Mouse (Mus musculus) embryonic facial prominence, embryonic 14.5 days (tissue): ENCODE measurements around the gene Brsk2. TPM values are rescaled to one million over a fixed set of nuclear protein-coding genes. Genes with fewer than 3 reads are reported as not detected.

Experiments
- ATAC-seq: fragments of 200-750 bp; cut with Nextera tagmentation; 2 replicates; pipeline ENCODE4 v1.8.0; 2017; ENCODE audit warnings: low read depth, moderate number of reproducible peaks, moderate TSS enrichment
- DNase-seq: peaks from one replicate; pipeline ENCODE4 v3.0.0-alpha.2; 2015; ENCODE audit warnings: low spot score
- H3K27ac ChIP-seq: fragments of 300-500 bp; sonication (generic); replicated peaks from 2 replicates; pipeline ENCODE4 v1.5.1; 2014; ENCODE audit warnings: low read depth, mild to moderate bottlenecking, low read length, moderate library complexity
- H3K27me3 ChIP-seq: fragments of 300-500 bp; sonication (generic); replicated peaks from 2 replicates; pipeline ENCODE4 v1.6.1; 2014; ENCODE audit warnings: low read length; ENCODE audit not compliant: control insufficient read depth, insufficient read depth
- H3K36me3 ChIP-seq: fragments of 300-500 bp; sonication (generic); 2 replicates; pipeline ENCODE4 v1.6.1; 2014; ENCODE audit warnings: low read length, mixed read lengths; ENCODE audit not compliant: control insufficient read depth, insufficient read depth
- H3K4me1 ChIP-seq: fragments of 300-500 bp; sonication (generic); 2 replicates; pipeline ENCODE4 v1.6.1; 2014; ENCODE audit warnings: antibody characterized with exemption, low read length; ENCODE audit not compliant: control insufficient read depth, insufficient read depth
- H3K4me2 ChIP-seq: fragments of 300-500 bp; sonication (generic); 2 replicates; pipeline ENCODE4 v1.6.1; 2014; ENCODE audit warnings: low read depth, mild to moderate bottlenecking, low read length, moderate library complexity, mixed read lengths
- H3K4me3 ChIP-seq: fragments of 300-500 bp; sonication (generic); 2 replicates; pipeline ENCODE4 v1.5.1; 2014; ENCODE audit warnings: low read depth, mild to moderate bottlenecking, low read length
- H3K9ac ChIP-seq: fragments of 300-500 bp; sonication (generic); 2 replicates; pipeline ENCODE4 v1.6.1; 2014; ENCODE audit warnings: low read depth, mild to moderate bottlenecking, low read length, moderate library complexity, mixed read lengths
- H3K9me3 ChIP-seq: fragments of 300-500 bp; sonication (generic); 2 replicates; pipeline ENCODE4 v1.6.1; 2016; ENCODE audit warnings: low read length; ENCODE audit not compliant: control insufficient read depth
- WGBS: fragments of 180-500 bp; shearing (Covaris S2); extraction: QIAGEN DNeasy Blood & Tissue Kit; methylation state at CpG from one replicate; pipeline ENCODE4 v1.1.7; 2014; 5-methylcytosine and 5-hydroxymethylcytosine counted together
- polyA plus RNA-seq: library from polyadenylated mRNA; unstranded; fragments of >200 nt; fragmentation: Nextera tagmentation; extraction: Ambion mirVana; gene quantifications from 2 replicates; pipeline ENCODE4 v1.2.1, GENCODE M21; 2014

The Brsk2 gene
- polyA plus RNA-seq, 1 experiment from 2014 or later = 1.3 TPM

DNA sequence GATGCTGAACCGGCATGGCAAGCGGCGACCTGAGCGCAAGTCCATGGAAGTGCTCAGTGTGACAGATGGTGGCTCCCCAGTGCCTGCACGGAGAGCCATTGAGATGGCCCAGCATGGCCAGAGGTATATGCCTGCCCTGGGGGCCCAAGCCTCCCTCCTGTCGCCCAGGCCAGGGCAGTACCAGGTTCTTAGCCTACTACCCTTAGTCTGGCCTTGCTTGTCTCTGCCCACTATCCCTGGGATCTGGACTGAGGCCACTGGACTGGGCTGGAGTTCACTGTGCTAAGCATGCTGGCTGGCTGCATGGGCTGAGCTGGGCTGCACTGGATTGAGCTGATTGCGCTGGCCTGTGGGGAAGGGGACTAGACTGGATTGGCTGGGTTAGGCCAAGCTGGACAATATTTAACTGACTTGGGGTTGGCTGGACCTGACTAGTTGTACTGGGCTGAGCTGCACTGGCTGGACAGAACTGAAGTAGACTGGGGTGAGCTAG, 38.8 kb downstream of the Brsk2 start:
- H3K9me3 ChIP-seq = no peaks in the 10 kb centered on the region
- ATAC-seq = no peak
- WGBS = 89% methylated on average over 7 of the region's 7 CpGs

DNA sequence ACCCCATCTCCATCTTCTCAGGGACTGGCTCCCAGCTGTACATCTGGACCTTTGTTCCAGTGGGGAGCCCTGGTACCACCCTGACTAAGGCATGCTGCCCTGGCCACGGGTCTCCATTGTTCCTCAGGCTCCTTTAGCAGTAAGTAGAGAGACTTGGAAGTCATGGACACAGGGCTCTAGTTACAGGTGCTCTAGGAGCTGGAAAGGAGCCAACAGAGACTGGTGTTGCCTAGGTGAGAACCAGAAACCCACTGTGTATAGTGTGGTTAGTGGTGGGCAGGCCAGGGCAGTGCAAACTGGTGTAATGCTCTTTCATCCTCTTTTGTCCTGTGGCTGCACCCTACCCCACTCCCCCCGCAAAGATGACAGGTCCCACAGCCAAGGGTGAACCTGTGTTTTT, 41.6 kb downstream of the Brsk2 start:
- H3K36me3 ChIP-seq = no peaks in the 10 kb centered on the region
- peak; percentile 64 for DNase-seq
- no peaks in the 10 kb centered on the region for H3K9me3 ChIP-seq
- no peak overlapping the region for H3K4me2 ChIP-seq
- peak; percentile 76; the same call in 1 of the 2 replicates for ATAC-seq
- no peak overlapping the region for H3K4me3 ChIP-seq
- no peaks in the 10 kb centered on the region for H3K4me1 ChIP-seq
- H3K9ac ChIP-seq = no peak overlapping the region
- no peak overlapping the region for H3K27ac ChIP-seq
- WGBS = 67% methylated on average over 2 of the region's 2 CpGs
- H3K27me3 ChIP-seq = no peaks in the 10 kb centered on the region

More for the DNA sequence above, 38.8 kb downstream of the Brsk2 start:
- H3K4me1 ChIP-seq = no peaks in the 10 kb centered on the region
- no peak overlapping the region for H3K4me2 ChIP-seq
- no peak overlapping the region for H3K9ac ChIP-seq
- H3K27me3 ChIP-seq = no peaks in the 10 kb centered on the region
- no peak overlapping the region for H3K27ac ChIP-seq
- no peak overlapping the region for H3K4me3 ChIP-seq
- no peak for DNase-seq
- no peaks in the 10 kb centered on the region for H3K36me3 ChIP-seq

DNA sequence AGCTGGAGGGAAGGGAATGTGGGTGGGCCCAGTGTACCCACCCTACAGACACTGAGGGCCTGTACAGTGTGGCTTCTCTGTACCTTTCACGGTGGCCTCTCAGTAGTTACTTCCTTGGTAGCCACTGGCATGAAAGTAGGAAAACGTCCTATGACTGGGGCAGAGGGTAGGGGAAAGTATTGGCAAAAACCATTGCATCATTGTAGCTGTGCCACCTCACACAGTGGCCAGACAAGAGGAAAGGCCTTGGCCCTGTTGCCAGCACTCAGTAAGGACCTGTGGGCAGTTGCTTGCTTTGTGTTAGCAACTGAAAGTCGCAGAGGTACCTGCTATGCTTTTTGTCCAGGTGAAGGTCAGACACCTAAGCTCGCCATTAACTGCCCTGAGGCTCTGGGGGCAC, 44.6 kb downstream of the Brsk2 start:
- Histone ChIP-seq H3K4me2 (no peak overlapping the region), H3K27ac (no peak overlapping the region), H3K9me3 (no peaks in the 10 kb centered on the region), H3K9ac (no peak overlapping the region), H3K4me3 (no peak overlapping the region), H3K36me3 (no peaks in the 10 kb centered on the region), H3K27me3 (no peaks in the 10 kb centered on the region), H3K4me1 (no peaks in the 10 kb centered on the region)
- ATAC-seq (no peak), DNase-seq (no peak)
- WGBS = 87% methylated on average over 4 of the region's 4 CpGs

DNA sequence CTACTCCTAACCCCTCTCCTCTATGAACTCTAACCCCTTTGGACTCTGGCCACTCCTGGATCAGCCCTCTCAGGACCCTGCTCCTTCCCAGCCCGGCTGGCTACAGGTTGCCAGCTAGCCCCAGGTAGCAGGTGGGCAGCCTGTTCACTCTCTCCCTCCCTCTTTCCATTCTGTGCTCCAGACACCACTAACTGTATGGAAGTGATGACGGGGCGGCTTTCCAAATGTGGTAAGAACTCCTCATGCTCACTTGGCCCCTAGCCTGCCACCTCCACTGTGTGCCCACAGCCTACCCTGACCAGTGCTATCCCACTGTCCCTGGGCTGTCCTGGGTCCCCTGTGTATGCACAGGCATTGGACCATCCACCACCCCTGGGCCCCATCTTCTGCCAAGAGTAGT, 51.1 kb downstream of the Brsk2 start:
- WGBS = 100% methylated on average over 3 of the region's 3 CpGs

DNA sequence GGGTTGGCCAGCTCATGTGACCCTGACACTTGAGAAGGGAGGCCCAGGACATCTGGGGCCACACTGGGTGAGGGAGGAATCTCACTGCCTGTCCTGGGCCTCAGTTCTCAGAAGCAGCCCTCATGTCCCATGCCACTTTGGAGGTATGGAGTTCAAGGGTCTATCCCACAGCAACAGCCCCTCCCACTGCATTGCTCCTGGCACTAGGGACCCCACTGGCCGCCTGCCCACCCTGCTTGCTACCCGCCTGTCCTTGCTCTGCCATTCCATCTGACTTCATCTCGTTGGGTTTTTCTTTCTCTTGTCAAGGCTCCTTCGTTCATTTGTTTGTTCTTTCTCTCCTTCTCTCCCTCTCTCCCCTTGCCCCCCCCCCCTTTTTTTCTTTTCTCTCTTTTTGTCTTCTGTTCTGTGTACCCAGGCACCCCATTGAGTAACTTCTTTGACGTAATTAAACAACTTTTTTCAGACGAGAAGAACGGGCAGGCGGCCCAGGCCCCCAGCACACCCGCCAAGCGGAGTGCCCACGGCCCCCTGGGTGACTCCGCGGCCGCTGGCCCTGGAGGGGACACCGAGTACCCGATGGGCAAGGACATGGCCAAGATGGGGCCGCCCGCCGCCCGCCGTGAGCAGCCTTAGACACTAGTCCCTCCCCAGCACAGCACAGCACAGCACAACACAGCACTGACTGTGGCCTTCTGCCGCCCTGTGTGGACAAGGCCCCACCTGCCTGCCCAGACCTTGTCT, 52.2 kb downstream of the Brsk2 start:
- H3K9me3 ChIP-seq = no peaks in the 10 kb centered on the region
- H3K36me3 ChIP-seq = no peaks in the 10 kb centered on the region
- DNase-seq (no peak), ATAC-seq (no peak)
- H3K27ac ChIP-seq = no peak overlapping the region
- H3K4me2 ChIP-seq = no peak overlapping the region
- H3K9ac ChIP-seq = no peak overlapping the region
- WGBS = 84% methylated on average over 22 of the region's 22 CpGs
- no peak overlapping the region for H3K4me3 ChIP-seq
- H3K4me1 ChIP-seq = no peaks in the 10 kb centered on the region
- H3K27me3 ChIP-seq = no peaks in the 10 kb centered on the region

More for the DNA sequence above, 51.1 kb downstream of the Brsk2 start:
- ATAC-seq = no peak
- H3K4me1 ChIP-seq = no peaks in the 10 kb centered on the region
- H3K4me3 ChIP-seq = no peak overlapping the region
- no peaks in the 10 kb centered on the region for H3K9me3 ChIP-seq
- no peaks in the 10 kb centered on the region for H3K36me3 ChIP-seq
- H3K27me3 ChIP-seq = no peaks in the 10 kb centered on the region
- H3K4me2 ChIP-seq = no peak overlapping the region
- H3K27ac ChIP-seq = no peak overlapping the region
- no peak for DNase-seq
- H3K9ac ChIP-seq = no peak overlapping the region

DNA sequence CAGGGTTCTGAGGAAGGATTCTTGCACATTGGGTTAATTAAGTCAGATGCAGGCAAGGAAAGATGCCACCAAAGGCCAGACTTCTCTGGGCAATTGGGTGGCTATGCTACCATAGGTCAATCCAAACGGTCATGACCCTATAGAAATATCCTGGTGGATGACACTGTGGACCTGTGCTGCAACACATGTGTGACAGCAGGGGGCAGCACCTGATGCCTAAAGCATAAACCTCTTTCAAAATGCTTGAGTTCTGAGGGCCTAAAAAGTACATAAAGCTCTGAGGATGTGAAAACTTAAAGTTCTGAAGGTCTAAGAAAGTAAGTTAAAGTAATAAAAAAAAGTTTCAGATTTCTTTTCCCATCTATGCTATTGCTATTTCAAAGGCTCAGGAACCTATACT, 67.0 kb downstream of the Brsk2 start:
- Histone ChIP-seq H3K4me1 (no peaks in the 10 kb centered on the region), H3K27ac (no peak overlapping the region), H3K9ac (no peak overlapping the region), H3K4me3 (no peak overlapping the region), H3K9me3 (no peaks in the 10 kb centered on the region), H3K36me3 (peaks cover 41% of the 10 kb centered on the region; the same call in 1 of the 2 replicates), H3K4me2 (no peak overlapping the region), H3K27me3 (no peaks in the 10 kb centered on the region)
- peak; percentile 53 for DNase-seq
- ATAC-seq = no peak
- 50% methylated on average over 1 of the region's 1 CpGs for WGBS

DNA sequence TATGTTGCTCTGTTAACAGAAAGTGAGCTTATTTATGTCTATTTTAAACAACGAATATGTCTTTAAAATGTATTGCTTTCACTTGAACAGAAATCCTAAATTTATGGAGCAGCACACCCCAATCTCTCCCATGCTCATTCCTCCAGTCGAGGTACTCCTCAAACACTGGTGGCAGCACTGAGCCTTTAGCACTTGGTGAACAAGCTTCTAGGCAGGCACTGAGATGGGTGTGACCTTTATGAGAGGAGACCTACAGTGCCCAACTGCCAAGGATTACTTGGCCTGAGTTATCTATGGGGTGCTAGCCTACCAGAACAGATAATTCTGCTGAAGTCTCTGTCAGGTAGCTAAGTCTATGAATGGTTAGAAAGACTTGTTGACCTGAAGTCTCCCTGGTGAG, 70.1 kb downstream of the Brsk2 start:
- H3K9me3 ChIP-seq = no peaks in the 10 kb centered on the region
- no peak overlapping the region for H3K4me3 ChIP-seq
- DNase-seq (no peak), ATAC-seq (no peak)
- H3K4me1 ChIP-seq = no peaks in the 10 kb centered on the region
- WGBS = 45% methylated on average over 2 of the region's 2 CpGs
- H3K36me3 ChIP-seq = peaks cover 17% of the 10 kb centered on the region; the same call in 1 of the 2 replicates
- no peak overlapping the region for H3K4me2 ChIP-seq
- H3K27me3 ChIP-seq = no peaks in the 10 kb centered on the region
- no peak overlapping the region for H3K9ac ChIP-seq
- H3K27ac ChIP-seq = no peak overlapping the region

DNA sequence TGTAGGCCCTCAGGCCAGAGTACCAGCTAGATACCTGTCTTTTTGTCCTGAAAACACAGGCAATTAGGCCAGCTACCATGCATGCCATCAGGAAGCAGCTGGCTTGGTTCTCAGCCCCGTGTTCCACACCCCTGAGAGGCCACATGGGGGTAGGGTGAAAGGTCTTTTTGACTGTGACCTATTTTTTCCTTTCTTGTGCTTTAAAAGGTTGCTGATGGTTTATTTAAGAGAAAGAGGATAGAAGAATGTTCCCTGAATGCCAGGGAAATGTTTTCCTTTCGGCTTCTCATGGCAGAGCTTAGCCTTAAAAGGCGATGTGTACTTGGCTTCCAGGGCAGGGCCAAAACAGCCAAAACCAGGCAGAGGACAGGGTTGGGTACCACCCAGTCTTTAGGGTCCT, 71.3 kb downstream of the Brsk2 start:
- ATAC-seq (no peak), DNase-seq (no peak)
- no peak overlapping the region for H3K4me2 ChIP-seq
- no peaks in the 10 kb centered on the region for H3K27me3 ChIP-seq
- 51% methylated on average over 3 of the region's 3 CpGs for WGBS
- H3K9me3 ChIP-seq = no peaks in the 10 kb centered on the region
- H3K4me1 ChIP-seq = peaks cover 9% of the 10 kb centered on the region
- no peak overlapping the region for H3K4me3 ChIP-seq
- no peak overlapping the region for H3K9ac ChIP-seq
- H3K36me3 ChIP-seq = peaks cover 6% of the 10 kb centered on the region; the same call in 1 of the 2 replicates
- no peak overlapping the region for H3K27ac ChIP-seq

DNA sequence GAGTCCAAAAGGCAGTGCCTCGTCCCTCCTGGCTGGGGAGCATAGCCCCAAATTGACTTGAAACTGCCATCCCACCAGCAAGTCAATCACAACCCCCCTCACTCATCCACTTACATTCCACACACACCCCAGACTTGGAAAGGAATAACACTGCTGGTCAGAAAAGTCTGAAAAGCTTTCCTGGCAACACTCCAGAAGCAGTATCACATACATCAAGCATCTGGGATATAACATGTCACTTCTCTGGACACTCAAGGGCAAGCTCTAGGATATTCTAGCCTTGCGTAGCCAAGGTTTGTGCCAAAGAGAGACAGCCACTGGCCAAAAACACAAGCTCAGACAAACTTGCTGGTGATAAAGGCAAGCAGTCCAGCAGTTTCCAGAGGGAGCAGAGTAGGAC, 75.6 kb downstream of the Brsk2 start:
- 53% methylated on average over 2 of the region's 2 CpGs for WGBS
- H3K9me3 ChIP-seq = no peaks in the 10 kb centered on the region
- ATAC-seq = peak; percentile 2; the same call in 1 of the 2 replicates
- peak; percentile 59 for DNase-seq
- H3K9ac ChIP-seq = no peak overlapping the region
- no peak overlapping the region for H3K27ac ChIP-seq
- no peaks in the 10 kb centered on the region for H3K27me3 ChIP-seq
- H3K4me2 ChIP-seq = no peak overlapping the region
- peaks cover 9% of the 10 kb centered on the region for H3K4me1 ChIP-seq
- H3K36me3 ChIP-seq = no peaks in the 10 kb centered on the region
- H3K4me3 ChIP-seq = no peak overlapping the region
